Mouse (Mus musculus) gastrocnemius, postnatal 14 days (tissue): ENCODE data around the gene Ccdc137. TPM values are rescaled to one million over a fixed set of nuclear protein-coding genes. Genes with fewer than 3 reads are reported as not detected.

ENCODE experiments used
- DNase-seq: peaks from one replicate; pipeline ENCODE4 v3.0.0; 2021; ENCODE audit warnings: mixed read lengths
- intact Hi-C: fragments of 180-260 bp; cut with DNase I; formaldehyde crosslinking; loops from one replicate; pipeline ENCODE4 v1.15.1; 2025; ENCODE audit warnings: low total_unique reads
- total RNA-seq, 2 experiments: library from RNA; stranded (reverse); gene quantifications; 2 replicates each; pipeline ENCODE4 v1.2.3; 2021

Gene Ccdc137
- total RNA-seq, 2 experiments from 2014 or later = 4.3 to 5.3 TPM

DNA sequence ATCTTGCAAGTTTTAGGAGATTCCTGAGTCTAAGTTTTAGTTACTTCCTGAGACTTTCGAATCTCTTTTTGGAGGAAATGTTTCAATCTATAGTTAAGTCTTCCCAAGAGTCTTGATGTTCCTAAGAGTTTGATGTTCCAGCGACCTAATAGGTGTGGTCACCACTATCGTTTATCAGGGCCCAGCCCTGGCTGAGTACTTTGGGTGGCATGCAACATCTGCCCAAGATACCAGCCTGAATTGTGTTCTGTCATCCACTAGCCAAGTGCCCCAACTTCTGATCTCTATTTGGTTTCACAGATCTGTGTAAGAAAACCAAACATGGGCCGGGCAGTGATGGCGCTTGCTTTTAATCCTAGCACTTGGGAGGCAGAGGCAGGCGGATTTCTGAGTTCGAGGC, 2.5 kb upstream of the Ccdc137 start:
- no peak for DNase-seq
- intact Hi-C loops = no loop called here

DNA sequence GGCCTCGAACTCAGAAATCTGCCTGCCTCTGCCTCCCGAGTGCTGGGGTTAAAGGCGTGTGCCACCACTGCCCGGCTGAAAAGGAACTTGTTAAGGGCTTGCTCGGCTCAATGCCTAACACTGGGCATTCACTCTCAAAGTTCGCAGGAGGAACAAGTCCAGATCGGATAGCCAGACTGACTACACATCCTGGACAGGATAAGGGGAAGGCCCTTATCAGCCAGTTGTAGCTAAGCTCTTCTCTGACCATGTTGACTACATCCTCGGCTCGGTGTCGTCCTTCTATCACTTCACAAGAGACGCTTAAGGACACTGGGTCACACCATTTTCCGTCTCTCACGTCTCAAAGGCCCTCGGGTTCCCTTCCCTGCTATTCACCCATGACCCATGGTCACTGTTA, 545 bp upstream of the Ccdc137 start:
- intact Hi-C loops = no loop called here
- no peak for DNase-seq

DNA sequence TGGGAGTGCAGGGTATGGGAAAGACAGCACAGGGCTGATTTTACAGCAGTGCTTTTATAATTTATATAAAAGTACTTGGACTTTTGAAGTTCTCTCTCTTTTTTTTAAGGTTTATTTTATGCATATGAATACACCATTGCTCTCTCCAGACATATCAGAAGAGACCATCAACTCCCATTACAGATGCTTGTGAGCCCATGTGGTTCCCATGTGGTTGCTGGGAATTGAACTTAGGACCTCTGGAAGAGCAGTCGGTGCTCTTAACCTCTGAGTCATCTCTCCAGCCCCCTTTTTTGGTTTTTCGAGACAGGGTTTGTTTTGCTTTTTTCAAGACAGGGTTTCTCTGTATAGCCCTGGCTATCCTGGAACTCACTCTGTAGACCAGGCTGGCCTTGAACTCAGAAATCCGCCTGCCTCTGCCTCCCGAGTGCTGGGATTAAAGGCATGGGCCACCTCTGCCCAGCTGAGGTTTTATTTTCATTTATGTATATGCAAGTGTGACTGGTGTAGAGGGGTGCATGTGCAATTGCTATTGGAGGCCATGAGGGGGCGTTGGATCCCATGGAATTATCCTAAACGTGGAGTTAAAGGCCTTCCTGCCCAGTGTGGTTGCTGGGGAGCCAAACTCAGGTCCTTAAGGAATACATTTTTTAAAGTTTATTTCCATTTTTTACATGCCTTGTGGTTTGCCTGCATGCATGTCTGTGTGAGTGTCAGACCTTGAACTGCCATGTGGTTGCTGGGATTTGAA, 1.1 kb downstream of the Ccdc137 start:
- intact Hi-C loops = no loop called here
- no peak for DNase-seq

DNA sequence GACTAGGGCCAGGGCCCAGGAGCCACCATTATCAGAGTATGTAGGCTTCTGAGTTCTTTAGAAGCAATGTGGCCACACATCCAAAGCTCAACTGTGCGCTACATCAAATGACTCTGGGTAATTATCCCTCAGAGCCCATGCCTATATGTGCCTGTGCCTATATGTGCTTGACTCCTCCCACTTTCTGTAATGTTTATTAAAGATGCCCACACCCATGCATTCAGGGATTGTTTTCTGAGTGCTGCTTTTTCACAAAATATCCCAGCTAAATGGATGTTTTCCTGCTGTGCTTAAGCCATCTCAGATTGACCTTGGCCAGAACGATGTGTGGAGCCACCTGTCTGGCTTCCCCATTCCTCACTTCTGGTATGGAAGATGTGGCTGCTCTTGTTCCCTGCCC, 5.6 kb downstream of the Ccdc137 start:
- intact Hi-C loops = no loop called here
- no peak for DNase-seq

DNA sequence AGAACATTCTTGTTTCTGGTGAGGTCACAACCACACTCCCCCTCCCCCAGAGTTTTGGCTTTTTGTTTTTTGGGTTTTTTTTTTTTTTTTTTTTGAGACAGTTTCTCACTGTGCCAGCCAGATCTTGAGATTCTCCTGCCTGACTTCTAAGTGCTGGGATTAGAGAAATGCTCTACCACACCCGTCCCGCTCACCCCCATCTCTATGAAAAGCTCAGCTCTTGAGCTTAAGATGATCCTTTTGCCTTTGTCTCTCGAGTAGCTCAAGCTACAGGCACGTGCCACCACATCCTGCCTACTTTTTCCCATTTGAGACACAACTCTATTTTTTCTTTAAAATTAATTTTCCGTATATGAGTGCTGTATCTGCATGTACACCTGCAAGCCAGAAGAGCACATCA, 6.5 kb downstream of the Ccdc137 start:
- DNase-seq = no peak
- intact Hi-C loops = no loop called here

DNA sequence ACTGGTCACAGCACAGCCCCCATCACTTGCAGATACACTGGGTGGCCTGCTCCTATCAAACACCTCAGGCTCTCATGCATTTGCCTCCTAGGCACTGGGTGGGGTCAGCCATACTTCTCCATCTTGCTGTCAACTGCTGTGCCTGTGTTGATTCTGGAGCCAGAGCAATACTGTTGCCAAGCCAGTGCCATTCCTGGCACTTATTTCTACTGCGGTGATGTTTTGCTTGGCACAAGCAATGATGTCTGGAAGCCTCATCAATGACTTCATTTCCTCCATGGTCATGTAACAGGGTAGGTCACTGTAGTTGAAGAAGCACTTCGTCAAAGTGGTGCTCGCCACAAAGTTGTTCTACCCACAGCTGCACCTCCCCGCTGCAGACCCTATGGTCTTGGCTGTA, 7.6 kb downstream of the Ccdc137 start:
- intact Hi-C loops = no loop called here

DNA sequence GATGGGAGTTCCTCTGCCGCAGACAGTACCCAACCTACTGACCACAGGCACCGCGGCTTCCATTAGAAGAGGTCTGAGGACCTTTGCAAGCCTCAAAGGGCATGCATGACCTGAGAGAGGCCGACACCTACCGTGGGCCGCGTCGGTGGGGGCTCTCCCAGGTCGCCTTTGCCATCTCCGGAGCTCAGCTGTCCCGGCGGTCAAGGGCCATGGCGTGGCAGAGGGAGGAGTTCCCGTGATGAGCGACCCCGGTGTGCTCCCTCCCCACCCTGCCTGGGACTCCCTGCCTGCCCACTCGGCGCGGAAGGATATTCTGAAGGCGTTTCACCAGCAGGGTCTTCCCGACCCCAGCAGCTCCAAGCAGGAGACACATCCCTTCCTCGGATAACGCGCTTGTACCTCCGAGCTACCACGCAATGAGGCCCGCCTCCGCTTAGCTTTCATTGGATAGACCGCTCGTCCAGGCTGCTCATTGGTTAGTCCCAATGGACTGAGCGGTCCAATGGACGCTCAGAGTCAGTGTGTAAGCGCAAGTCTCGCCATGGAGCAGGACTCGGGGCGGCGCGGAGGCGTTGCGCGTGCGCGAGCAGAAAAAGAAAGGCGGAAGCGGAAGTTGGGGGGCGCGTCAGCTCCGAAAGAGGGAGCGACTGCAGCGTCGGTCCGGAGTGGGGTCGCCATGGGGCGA, 9.3 kb downstream of the Ccdc137 start, which contains the start of gene Arl16:
Arl16 (minus strand) TSS at position 557 of the 685 bp plus-strand sequence.
- intact Hi-C loops = no loop called here
- DNase-seq = peak; percentile 95

More for the DNA sequence above, 7.6 kb downstream of the Ccdc137 start:
- no peak for DNase-seq

DNA sequence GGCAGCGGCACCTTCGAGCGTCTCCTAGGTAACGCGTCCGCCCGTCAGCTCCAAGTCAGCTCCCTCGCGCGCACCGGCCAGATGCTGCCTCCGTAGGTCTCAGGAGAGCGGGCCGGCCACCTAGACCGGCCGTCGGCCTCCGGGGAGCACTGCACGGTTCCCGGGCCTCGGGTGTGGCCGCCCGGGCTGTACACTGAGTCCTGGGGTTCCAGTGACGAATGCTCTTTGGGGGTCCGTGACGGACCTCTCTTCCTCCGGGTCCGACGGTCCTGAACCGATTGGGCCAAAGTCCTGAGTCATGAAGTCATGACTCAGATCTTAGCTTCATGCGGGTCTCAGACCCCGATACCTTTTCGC, 9.8 kb downstream of the Ccdc137 start:
- no peak for DNase-seq
- intact Hi-C loops = no loop called here

DNA sequence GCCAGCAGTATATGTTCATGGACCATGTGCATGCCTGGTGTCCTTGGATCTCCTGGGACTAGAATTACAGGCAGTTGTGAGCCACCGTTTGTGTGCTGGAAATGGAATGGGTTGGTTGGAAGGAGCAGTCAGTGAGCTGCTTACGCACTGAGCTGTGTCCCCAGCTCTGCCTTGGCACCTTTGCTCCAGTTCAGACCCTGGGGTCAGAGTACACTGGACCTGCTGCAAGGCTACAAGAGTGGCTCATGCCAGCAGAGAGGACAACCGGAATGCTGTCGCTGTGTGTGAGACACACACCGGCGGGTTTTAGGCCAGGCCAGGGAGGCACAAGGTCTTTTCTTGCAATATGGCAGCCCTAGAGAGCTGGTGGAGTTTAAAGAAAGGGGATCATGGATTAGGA, 14.1 kb downstream of the Ccdc137 start:
- no peak for DNase-seq
- intact Hi-C loops = no loop called here

DNA sequence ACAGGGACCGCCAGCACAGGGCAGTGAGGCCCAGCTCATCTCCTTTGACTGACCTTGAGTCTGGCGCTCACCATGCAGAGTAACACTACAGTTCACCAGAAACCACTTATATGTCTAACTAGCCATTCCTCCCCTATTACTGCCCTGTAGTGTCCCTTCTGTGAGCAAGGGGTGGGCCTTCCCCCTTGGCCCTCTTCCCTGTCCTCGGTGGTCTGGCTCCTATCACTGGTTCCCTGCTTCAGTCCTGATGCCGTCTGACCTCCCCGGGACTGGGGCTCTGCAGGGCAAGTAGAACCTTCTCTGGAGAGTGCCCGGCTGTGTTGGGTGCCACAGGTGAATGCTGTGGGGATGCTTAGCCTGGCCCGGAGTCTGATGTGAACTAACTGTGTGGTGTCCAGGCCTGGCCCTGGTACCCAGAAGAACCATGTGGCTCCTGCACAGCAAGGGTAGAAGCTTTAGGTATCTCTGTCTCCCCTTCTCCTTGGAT, 25.6 kb downstream of the Ccdc137 start:
- intact Hi-C loops = no loop called here
- DNase-seq = no peak

DNA sequence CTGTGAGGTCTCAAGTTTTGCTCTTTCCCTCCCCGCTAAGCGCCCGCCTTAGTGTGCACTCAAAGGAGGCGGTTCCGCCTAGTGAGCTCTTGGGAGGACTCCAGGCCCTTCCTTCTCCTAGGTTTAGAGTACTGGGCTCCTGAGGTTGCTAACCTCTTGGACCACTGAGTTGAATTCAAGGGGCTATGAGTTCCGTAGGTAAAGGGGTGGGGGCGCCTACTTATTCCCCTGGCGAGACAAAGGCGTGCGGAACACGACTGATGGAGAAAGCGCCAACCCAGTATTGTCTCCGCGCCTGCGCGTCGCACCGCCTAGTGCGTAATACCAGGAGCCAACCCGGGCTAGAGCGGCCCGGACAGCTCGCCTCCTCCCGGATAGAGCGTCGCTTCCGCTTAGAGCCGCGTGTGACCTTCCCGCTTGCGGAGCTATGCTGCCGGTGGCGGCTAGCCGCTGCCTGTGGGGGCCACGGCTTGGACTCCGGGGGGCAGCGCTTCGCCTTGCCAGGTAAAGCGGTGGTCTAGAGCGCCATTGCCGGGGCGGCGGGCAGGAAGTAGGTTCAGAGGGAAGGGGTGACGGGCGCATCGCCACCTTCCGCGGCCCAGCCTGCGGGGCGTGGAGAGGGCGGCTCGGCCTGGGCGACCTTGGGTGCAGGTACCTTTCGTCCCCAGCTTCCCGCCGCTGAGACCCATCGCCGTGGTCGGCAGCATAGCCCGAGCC, 26.5 kb downstream of the Ccdc137 start, which contains the start of gene Mrpl12:
Mrpl12 (plus strand) TSS at position 349 of the 717 bp plus-strand sequence.
- DNase-seq = peak; percentile 91
- intact Hi-C loops = no loop called here

DNA sequence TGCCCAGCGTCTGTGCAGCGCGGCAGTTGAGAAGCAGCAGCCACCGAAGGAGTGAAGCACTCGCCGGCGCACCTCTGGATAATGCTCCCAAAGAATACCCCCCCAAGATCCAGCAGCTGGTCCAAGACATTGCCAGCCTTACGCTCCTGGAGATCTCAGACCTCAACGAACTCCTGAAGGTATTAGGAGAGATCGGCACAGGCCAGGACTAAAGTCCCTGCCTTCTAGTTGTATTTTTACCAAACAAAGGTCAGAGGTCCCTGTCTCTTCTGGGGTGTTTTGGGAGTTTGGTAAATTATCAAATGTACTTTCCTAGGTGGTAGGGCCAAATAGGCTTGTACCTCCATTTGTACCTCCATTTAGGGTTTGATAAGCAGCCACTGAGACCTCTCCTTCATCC, 27.3 kb downstream of the Ccdc137 start:
- no peak for DNase-seq
- intact Hi-C loops = no loop called here

DNA sequence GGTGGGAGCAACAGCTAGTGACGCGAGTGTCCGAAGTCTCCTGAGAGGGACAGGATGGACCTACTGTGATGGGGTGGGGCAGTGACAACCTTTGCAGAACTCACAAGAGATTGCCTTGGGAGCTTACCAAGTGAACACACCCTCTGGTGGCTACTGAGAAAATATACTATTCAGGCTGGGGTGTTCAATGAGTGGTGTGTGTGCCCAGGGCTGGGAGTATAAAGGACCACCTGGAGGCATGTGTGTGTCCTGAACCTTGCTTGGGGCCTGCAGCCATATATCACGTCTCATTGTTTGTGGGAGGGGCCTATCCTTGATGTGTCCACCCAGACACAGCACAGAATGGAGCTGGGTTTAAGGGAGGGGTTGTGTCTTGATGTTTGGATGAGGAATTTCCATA, 30.6 kb downstream of the Ccdc137 start:
- intact Hi-C loops = no loop called here
- no peak for DNase-seq

DNA sequence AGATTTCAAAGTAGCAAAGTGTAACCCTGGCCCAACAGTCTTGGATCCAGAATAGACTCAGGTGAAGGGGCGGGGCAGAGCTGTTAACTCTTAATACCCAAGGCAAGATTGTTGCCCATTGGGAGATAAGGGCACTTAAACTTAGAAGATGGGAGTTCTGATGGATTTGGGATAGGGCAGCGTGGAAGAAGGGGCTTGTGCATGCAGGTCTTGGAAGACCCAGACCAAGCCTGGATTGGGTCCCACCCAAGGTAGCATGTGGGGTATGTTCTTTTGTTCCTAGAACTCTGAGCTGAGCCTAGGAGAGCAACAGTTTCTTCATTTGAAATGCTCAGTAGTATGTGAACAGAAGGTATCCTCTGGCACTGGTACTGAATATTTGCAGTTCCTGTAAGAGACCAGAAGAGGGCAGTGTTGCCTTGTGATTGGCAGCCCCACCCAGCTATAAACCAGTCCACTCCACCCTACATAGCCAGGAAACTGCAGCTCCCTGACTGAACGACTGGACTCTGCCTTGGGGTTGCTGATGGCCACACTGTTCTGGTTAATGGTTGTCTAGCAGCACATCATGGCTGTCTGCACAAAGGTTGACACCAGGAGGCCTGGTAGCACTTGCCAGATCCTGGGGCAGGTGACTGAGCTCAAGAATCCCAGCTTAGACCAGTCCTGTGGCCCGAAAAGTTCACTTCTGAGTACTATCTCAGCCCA, 31.3 kb downstream of the Ccdc137 start:
- intact Hi-C loops = no loop called here
- peak; percentile 66 for DNase-seq

DNA sequence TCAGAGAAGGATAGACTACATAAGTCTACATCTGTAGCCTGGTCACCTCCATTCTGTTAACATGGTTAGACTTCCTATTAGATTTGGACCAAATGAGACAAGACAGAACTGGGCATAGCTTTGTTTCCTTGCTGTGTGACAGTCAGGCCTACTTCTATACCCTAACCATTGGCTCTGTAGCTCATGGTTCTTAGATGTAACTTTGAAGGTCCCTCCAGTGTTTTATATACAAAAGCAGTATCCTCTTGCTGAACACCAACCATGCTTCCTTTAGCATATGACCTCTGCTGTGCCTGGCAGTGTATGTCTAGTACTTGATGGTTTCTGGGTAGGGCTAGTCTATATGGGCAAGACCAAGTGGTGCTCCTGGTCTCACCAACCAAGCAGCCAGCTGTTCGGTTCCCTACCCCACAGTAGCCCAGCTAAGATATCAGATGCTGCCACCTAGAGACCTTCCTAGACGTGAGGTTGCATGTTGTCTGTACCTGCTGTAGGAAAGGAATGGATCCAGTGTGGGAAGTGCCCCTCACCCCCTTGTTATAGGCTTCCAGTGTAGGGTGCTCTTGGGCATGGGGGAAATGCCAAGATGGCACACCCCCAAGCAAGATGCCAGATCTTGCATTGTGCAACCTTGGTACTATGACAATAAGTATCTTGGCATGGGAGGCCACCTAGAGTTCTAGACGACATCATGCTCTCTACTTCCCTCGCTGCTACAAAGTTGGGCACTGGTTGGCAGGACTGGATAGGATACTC, 32.6 kb downstream of the Ccdc137 start:
- DNase-seq = no peak
- intact Hi-C loops = no loop called here

DNA sequence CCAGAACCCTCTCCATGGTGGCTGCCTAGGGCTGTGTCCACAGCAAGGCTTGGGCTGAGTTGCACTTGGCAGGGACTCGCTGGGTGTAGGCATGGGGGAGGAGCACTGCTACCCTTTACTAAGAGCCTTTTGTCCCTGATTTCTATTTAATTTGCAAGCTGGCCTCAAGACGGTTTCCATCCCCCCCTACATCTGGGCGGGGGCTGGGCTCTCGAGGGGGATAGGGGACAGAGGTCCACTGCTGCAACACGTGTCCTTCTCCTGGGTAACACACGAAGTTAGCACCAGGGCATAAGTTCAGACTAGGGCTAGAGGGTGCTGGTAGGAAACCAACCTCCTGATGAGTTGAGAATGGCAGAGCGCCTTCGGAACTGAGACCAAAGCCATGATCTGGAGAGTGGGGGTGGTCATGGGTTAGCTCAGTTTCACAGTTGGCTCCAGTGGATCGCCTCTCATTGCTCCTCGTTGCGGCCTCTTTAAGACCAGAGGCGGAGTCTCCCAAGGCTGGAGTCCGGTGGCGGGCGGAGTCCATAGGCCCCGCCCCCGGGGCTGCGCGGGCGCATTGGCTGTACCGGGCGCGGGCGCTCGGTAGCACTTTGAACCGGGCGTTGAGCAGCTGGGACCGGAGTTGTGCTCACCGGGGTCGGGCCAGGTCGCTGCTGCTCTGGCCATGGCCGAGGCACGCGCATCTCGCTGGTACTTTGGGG, 33.6 kb downstream of the Ccdc137 start, which contains the start of gene Slc25a10:
Slc25a10 (plus strand) TSS at position 524 of the 707 bp plus-strand sequence.
- intact Hi-C loops = no loop called here
- DNase-seq = peak; percentile 89

DNA sequence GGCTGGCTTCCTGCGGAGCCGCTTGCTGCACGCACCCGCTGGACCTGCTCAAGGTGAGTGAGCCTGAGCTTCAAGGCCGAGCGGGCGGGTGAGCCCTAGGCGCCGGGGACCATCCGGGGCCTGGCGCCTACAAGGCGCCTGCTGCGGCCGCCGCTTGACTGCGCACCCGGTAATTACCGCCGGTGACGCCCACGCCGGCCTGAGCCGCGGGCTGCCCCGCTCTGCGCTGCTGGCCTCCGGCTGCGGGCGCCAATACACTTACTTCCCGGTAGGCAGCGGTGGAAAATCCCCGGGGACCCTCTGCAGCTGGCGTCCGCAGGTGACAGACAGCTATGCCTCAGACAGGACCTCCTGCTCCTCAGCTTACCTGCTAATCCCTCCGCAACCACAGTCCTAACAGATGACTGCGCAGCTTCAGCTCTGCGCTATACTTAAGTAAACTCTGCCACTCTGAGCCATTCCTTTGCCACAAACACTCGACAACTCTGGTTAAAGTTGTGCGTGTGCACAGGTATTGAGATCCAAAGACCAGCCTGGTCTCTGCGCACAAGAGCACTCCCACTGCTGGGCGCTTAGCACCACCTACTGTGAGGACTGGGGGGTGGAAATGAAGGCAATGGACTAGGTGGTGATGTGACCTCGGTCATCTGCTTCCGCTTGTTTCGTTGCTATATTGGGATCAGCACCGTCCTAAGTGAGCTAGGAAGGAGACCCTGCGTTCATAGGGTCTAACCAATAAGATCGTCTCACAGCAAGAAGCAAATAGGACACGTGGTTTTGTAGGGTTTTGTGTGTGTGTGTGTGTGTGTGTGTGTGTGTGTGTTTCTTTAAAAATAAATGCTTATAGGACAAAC, 34.3 kb downstream of the Ccdc137 start:
- intact Hi-C loops = no loop called here
- DNase-seq = no peak

DNA sequence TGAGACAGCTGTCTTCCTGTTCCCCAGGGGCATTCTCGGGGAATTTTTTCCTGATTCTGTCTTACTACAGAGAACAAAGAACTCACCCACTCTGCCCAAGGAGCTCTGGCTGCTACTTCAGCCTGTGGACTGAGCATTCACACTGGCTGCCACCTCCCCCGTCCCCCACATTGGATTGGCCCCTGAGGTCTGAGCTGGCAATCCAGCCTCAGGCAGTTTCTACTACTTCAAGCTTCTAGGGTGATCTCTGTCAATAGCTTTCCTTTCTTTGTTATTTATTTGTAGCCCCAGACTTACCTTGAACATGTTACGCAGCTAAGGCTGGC, 34.9 kb downstream of the Ccdc137 start:
- intact Hi-C loops = no loop called here

More for the DNA sequence above, 34.9 kb downstream of the Ccdc137 start:
- DNase-seq = no peak
